Mouse (Mus musculus): Measurements from ENCODE around the gene Tiparp. TPM values are rescaled to one million over a fixed set of nuclear protein-coding genes. Genes with fewer than 3 reads are reported as not detected.

Gene Tiparp
- polyA plus RNA-seq (2012; rRNA removed): 1.8 and 2.4 TPM in 2 replicates

DNA sequence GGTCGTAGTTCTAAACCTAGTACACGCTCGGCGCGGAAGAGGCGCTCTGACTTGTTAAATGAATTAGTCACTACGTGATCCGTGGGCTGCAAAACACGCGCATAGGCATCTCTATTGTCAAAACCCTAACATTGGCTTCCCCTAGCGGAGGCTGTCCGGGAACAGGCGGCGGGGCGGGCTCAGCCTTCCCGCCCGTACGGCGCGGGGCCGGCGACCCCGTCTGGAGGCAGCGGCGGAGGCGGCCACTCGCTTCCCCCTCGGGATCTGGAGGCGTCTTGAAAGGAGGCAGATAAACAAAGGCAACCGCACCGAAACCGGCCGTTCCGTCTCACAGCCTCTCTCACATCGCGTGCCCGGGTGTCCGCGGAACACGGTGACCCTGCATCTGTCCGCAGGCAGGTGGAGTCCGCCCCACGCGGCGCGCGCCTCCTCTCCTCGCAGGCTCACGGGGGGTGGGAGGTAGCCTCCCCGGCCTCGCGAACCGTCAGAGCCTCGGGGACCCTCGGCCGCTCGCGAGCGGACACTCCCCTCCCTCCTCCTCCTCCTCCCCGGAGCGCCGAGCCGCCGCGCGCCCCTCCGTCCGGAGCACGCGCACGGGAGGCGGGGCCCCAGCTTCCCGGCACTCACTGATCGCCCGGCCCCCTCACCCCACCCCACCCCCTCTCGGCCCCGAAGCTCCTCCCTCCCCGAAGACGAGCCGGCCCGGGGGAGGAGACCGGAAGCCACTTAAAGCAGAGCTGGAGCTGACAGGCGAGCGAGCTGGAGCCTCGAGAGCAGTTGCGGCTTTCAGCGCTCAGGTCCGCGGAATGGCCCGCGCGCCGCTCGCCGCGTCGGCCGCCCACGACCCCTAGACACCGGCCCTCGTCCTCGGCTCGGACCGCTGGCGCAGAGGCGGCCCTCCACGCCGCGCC is at the start of gene Tiparp:
Gene Tiparp, plus strand, starts transcription at position 720 of the 911 bp plus-strand sequence.
- peak; percentile 85 to 88 for DNase-seq (ENCODE audit: low read depth in 1 of 2, low spot score in 2 of 2)
- peak within 1 kb of the TSS; percentile 90 for H3K4me3 ChIP-seq (ENCODE audit: extremely low read depth, insufficient read depth, insufficient read length)
- WGBS: under 1% methylated on average over 101 of the region's 109 CpGs
- TF ChIP-seq CTCF (IDR thresholded peaks at IDR 0.05; ENCODE audit: extremely low read depth, insufficient read depth, insufficient read length, insufficient replicate concordance) (peak; percentile 25; the same call in 1 of the 2 replicates), POLR2A (IDR thresholded peaks at IDR 0.05; ENCODE audit: low read depth, low read length) (peak; percentile 96)
- no peaks in the 10 kb centered on the region; the same call in 1 of the 2 replicates for H3K4me1 ChIP-seq (ENCODE audit: control insufficient read depth, insufficient read depth, insufficient read length)
- H3K27me3 ChIP-seq (ENCODE audit: control insufficient read depth, insufficient read depth, low read length): no peaks in the 10 kb centered on the region
- H3K27ac ChIP-seq (ENCODE audit: insufficient read depth, low read length): peak within 1 kb of the TSS; percentile 95
- peaks cover 3% of the 10 kb centered on the region for H3K36me3 ChIP-seq (ENCODE audit: control insufficient read depth, insufficient read depth, low read length)

DNA sequence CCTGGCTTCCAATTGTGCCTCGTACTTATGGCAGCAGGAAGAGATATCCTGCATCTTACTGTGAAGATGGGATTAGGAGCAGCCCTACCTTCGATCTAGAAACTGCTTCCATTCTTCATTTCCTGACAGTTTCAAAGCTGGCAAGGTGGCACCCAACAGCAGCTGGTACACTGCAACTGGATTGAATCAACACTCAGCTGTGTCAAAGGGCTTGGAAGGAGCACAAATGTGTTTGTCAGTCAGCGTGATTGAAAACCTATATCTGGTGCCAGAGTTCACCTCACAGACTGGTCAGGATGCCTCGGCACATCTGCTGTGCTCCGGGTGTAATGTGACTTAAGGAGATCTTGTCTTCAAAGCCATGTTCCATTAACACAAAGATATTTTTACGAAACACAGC is 47.5 kb upstream of the Tiparp start:
- H3K4me1 ChIP-seq (ENCODE audit: control insufficient read depth, insufficient read depth, insufficient read length): no peaks in the 10 kb centered on the region
- TF ChIP-seq CTCF (IDR thresholded peaks at IDR 0.05; ENCODE audit: extremely low read depth, insufficient read depth, insufficient read length, insufficient replicate concordance) (no peak), POLR2A (IDR thresholded peaks at IDR 0.05; ENCODE audit: low read depth, low read length) (no peak)
- H3K27ac ChIP-seq (ENCODE audit: insufficient read depth, low read length): no peak overlapping the region
- H3K27me3 ChIP-seq (ENCODE audit: control insufficient read depth, insufficient read depth, low read length): no peaks in the 10 kb centered on the region
- 85% methylated on average over 6 of the region's 6 CpGs for WGBS
- H3K4me3 ChIP-seq (ENCODE audit: extremely low read depth, insufficient read depth, insufficient read length): no peak overlapping the region
- no peaks in the 10 kb centered on the region for H3K36me3 ChIP-seq (ENCODE audit: control insufficient read depth, insufficient read depth, low read length)
- no peak for DNase-seq (ENCODE audit: low read depth in 1 of 2, low spot score in 2 of 2)

DNA sequence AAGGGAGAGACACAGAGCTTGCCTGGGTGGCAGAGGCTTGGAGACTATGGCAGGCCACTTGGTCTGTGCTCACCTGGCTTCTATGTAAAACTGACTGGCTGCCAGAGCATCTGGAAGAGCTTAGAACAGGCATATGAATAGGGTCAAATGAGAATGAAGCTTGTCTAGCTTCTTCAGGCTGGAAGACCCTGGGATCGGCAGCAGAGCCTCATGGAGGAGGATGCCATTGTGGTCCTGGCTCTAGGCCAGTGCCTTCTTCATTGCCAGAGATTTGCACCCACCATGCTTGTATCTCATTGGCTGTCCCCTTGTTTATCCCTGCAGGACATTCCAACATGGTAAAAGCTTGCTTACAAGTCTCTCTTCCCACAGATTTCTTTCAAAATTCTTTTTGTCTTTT is 45.9 kb upstream of the Tiparp start:
- Histone ChIP-seq H3K4me3 (ENCODE audit: extremely low read depth, insufficient read depth, insufficient read length) (no peak overlapping the region), H3K4me1 (ENCODE audit: control insufficient read depth, insufficient read depth, insufficient read length) (no peaks in the 10 kb centered on the region), H3K36me3 (ENCODE audit: control insufficient read depth, insufficient read depth, low read length) (no peaks in the 10 kb centered on the region), H3K27ac (ENCODE audit: insufficient read depth, low read length) (no peak overlapping the region), H3K27me3 (ENCODE audit: control insufficient read depth, insufficient read depth, low read length) (no peaks in the 10 kb centered on the region)
- WGBS: 92% methylated on average over 1 of the region's 1 CpGs
- no peak for DNase-seq (ENCODE audit: low read depth in 1 of 2, low spot score in 2 of 2)
- TF ChIP-seq CTCF (IDR thresholded peaks at IDR 0.05; ENCODE audit: extremely low read depth, insufficient read depth, insufficient read length, insufficient replicate concordance) (no peak), POLR2A (IDR thresholded peaks at IDR 0.05; ENCODE audit: low read depth, low read length) (no peak)

DNA sequence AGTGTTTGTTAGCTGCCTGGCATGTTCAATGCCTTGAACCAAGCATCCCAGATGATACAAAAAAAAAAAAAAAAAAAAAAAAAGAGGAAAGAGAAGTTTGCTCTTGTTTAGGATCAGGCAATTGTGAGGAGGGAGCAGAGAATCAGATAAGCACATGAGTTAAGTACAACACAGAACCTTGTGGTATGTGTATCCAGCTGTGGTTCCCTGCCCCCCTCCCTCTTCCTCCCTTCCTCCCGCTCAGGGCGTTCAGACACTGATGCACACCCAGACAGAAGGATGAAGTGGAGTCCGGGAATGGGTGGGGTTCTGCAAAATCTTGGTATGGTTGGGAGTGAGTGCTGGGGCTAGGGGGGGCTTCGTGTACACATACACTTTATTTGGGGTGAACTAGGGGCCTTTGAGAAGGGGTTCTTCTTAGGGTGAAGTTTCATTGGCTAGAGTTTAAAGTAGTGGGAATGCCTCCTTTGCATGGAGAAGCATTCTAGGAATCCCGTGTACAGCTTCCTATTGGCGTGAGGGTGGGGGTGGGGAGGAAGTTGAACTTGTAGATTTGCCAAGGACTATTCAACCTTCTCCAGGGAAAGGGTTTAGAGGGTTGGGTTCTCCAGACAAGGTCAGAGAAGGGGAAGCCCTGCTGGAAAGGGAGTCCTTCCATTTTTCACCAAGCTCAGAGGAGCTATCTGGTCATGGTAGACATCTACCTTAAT is 45.4 kb upstream of the Tiparp start:
- Histone ChIP-seq H3K4me1 (ENCODE audit: control insufficient read depth, insufficient read depth, insufficient read length) (no peaks in the 10 kb centered on the region), H3K27me3 (ENCODE audit: control insufficient read depth, insufficient read depth, low read length) (no peaks in the 10 kb centered on the region), H3K4me3 (ENCODE audit: extremely low read depth, insufficient read depth, insufficient read length) (no peak overlapping the region), H3K36me3 (ENCODE audit: control insufficient read depth, insufficient read depth, low read length) (no peaks in the 10 kb centered on the region), H3K27ac (ENCODE audit: insufficient read depth, low read length) (no peak overlapping the region)
- no peak for DNase-seq (ENCODE audit: low read depth in 1 of 2, low spot score in 2 of 2)
- TF ChIP-seq CTCF (IDR thresholded peaks at IDR 0.05; ENCODE audit: extremely low read depth, insufficient read depth, insufficient read length, insufficient replicate concordance) (no peak), POLR2A (IDR thresholded peaks at IDR 0.05; ENCODE audit: low read depth, low read length) (no peak)
- 42% methylated on average over 6 of the region's 6 CpGs for WGBS

DNA sequence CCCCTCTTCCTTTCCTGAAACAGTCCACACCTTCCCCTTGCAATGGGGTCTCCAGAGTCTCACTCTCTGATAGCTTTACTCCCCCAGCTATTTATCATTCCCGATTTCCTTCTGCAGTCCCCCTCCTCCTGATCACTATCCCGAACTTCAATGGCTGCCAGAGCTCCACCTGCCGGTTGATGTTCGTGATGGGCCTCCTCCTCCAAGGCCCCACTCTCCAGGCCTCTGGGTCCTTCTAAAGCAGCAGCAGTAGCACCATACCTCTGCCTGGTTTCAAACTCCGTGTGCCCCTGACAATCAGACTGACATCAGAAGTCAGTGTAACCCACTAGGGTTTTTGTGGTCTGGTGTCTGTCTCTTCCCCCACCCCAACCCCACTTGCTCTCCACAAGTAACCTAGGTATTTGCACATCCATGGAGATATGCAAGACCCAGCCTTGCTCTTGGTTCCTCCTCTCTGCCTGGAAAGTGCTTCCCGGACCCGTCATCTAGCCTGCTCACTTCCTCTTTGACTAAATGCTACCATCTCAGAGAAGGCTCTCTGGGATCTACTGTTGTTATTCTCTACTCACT is 44.0 kb upstream of the Tiparp start:
- no peaks in the 10 kb centered on the region for H3K4me1 ChIP-seq (ENCODE audit: control insufficient read depth, insufficient read depth, insufficient read length)
- no peak overlapping the region for H3K4me3 ChIP-seq (ENCODE audit: extremely low read depth, insufficient read depth, insufficient read length)
- H3K27ac ChIP-seq (ENCODE audit: insufficient read depth, low read length): no peak overlapping the region
- 59% methylated on average over 7 of the region's 7 CpGs for WGBS
- DNase-seq (ENCODE audit: low read depth in 1 of 2, low spot score in 2 of 2): no peak
- H3K36me3 ChIP-seq (ENCODE audit: control insufficient read depth, insufficient read depth, low read length): no peaks in the 10 kb centered on the region
- TF ChIP-seq POLR2A (IDR thresholded peaks at IDR 0.05; ENCODE audit: low read depth, low read length) (no peak), CTCF (IDR thresholded peaks at IDR 0.05; ENCODE audit: extremely low read depth, insufficient read depth, insufficient read length, insufficient replicate concordance) (no peak)
- no peaks in the 10 kb centered on the region for H3K27me3 ChIP-seq (ENCODE audit: control insufficient read depth, insufficient read depth, low read length)

DNA sequence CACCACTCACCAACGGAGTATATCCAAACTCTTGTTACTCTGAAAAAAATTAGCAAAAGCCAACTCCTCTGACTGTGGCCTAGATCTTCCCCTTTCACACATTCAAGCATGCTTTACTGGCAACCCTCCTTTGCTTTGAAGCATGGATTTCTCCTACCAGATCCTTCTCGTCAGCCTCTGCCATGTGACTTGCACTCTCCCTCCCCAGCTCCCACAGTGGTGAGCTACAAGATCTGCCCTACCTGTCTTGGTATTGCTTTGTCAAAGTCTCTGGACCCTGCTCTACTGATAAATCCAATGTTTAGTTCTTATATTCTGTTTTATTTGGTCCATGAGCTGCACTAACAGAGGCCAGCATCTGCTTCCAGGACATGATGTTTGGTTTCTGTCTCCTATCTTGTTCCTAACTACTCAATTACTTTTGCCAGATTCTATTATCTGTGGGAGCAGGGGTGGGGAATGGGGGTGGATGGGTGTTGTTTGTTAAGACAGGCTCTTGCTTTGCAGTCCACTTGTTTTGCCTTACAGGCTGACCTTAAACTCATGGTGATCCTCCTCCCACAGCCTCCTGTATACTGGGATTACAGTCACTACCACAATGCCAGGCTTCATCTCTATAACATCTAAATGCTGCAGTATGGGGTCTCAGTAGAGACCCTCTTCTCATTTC is 40.7 kb upstream of the Tiparp start:
- Histone ChIP-seq H3K27ac (ENCODE audit: insufficient read depth, low read length) (no peak overlapping the region), H3K4me3 (ENCODE audit: extremely low read depth, insufficient read depth, insufficient read length) (no peak overlapping the region), H3K4me1 (ENCODE audit: control insufficient read depth, insufficient read depth, insufficient read length) (no peaks in the 10 kb centered on the region), H3K27me3 (ENCODE audit: control insufficient read depth, insufficient read depth, low read length) (no peaks in the 10 kb centered on the region), H3K36me3 (ENCODE audit: control insufficient read depth, insufficient read depth, low read length) (no peaks in the 10 kb centered on the region)
- TF ChIP-seq CTCF (IDR thresholded peaks at IDR 0.05; ENCODE audit: extremely low read depth, insufficient read depth, insufficient read length, insufficient replicate concordance) (no peak), POLR2A (IDR thresholded peaks at IDR 0.05; ENCODE audit: low read depth, low read length) (no peak)
- no peak for DNase-seq (ENCODE audit: low read depth in 1 of 2, low spot score in 2 of 2)
- 89% methylated on average over 2 of the region's 2 CpGs for WGBS

Data from spleen, adult 2 months (tissue).